Mouse (Mus musculus) intestine, embryonic 16.5 days (tissue): ENCODE data around the gene Emsy. TPM values are rescaled to one million over a fixed set of nuclear protein-coding genes. Genes with fewer than 3 reads are reported as not detected.

Experiments
- ATAC-seq: fragments of 200-750 bp; cut with Nextera tagmentation; 2 replicates; pipeline ENCODE4 v1.8.0; 2017; ENCODE audit warnings: moderate TSS enrichment, moderate library complexity
- H3K27ac ChIP-seq: fragments of 300-500 bp; sonication (generic); 2 replicates; pipeline ENCODE4 v1.5.1; 2014; ENCODE audit warnings: mild to moderate bottlenecking, low read length
- H3K27me3 ChIP-seq: fragments of 300-500 bp; sonication (generic); replicated peaks from 2 replicates; pipeline ENCODE4 v1.6.1; 2014; ENCODE audit warnings: low read length, control low read depth, mixed read lengths; ENCODE audit not compliant: control insufficient read depth, insufficient read depth
- H3K36me3 ChIP-seq: fragments of 300-500 bp; sonication (generic); 2 replicates; pipeline ENCODE4 v1.6.1; 2014; ENCODE audit warnings: low read length, control low read depth; ENCODE audit not compliant: control insufficient read depth, insufficient read depth
- H3K4me1 ChIP-seq: fragments of 300-500 bp; sonication (generic); 2 replicates; pipeline ENCODE4 v1.6.1; 2014; ENCODE audit warnings: low read length, control low read depth, mixed read lengths; ENCODE audit not compliant: control insufficient read depth, insufficient read depth
- H3K4me2 ChIP-seq: fragments of 300-500 bp; sonication (generic); 2 replicates; pipeline ENCODE4 v1.6.1; 2014; ENCODE audit warnings: low read depth, low read length, control low read depth
- H3K4me3 ChIP-seq: fragments of 300-500 bp; sonication (generic); 2 replicates; pipeline ENCODE4 v1.5.1; 2014; ENCODE audit warnings: mild to moderate bottlenecking, low read length
- H3K9ac ChIP-seq: fragments of 300-500 bp; sonication (generic); 2 replicates; pipeline ENCODE4 v1.6.1; 2014; ENCODE audit warnings: low read depth, low read length
- H3K9me3 ChIP-seq: fragments of 300-500 bp; sonication (generic); 2 replicates; pipeline ENCODE4 v1.6.1; 2016; ENCODE audit warnings: low read length, control low read depth; ENCODE audit not compliant: control insufficient read depth
- WGBS: fragments of 180-500 bp; shearing (Covaris S2); extraction: QIAGEN DNeasy Blood & Tissue Kit; methylation state at CpG from one replicate; pipeline ENCODE4 v1.1.7; 2014; 5-methylcytosine and 5-hydroxymethylcytosine counted together
- polyA plus RNA-seq: library from polyadenylated mRNA; unstranded; fragments of >200 nt; fragmentation: Nextera tagmentation; extraction: Ambion mirVana; gene quantifications from 2 replicates; pipeline ENCODE4 v1.2.1, GENCODE M21; 2015

The Emsy gene
- polyA plus RNA-seq, 1 experiment from 2014 or later = 16.3 TPM

- no peak overlapping the region for H3K27ac ChIP-seq
- no peaks in the 10 kb centered on the region for H3K27me3 ChIP-seq
- H3K9me3 ChIP-seq = no peaks in the 10 kb centered on the region
- H3K9ac ChIP-seq = no peak overlapping the region
- ATAC-seq = no peak
- H3K4me3 ChIP-seq = no peak overlapping the region
- WGBS = 83% methylated on average over 3 of the region's 3 CpGs
- peaks cover 14% of the 10 kb centered on the region for H3K4me1 ChIP-seq
- H3K36me3 ChIP-seq = no peaks in the 10 kb centered on the region
- no peak overlapping the region for H3K4me2 ChIP-seq
Observed at GRCm38 (mm10) chr7:98542267-98542666, 114.3 kb downstream of the Emsy start.

GRCm38 (mm10) chr7:98541564-98541963 lies 115.0 kb downstream of the Emsy start:
- H3K4me1 ChIP-seq = peaks cover 15% of the 10 kb centered on the region
- peak; percentile 78 for ATAC-seq
- no peak overlapping the region for H3K4me2 ChIP-seq

GRCm38 (mm10) chr7:98540879-98541278 lies 115.7 kb downstream of the Emsy start:
- Histone ChIP-seq H3K27me3 (no peaks in the 10 kb centered on the region), H3K4me2 (no peak overlapping the region), H3K4me3 (no peak overlapping the region), H3K4me1 (peaks cover 15% of the 10 kb centered on the region), H3K9me3 (no peaks in the 10 kb centered on the region), H3K9ac (no peak overlapping the region), H3K27ac (no peak overlapping the region), H3K36me3 (no peaks in the 10 kb centered on the region)
- ATAC-seq = no peak
- WGBS = 74% methylated on average over 2 of the region's 2 CpGs

More at GRCm38 (mm10) chr7:98541564-98541963, 115.0 kb downstream of the Emsy start:
- no peaks in the 10 kb centered on the region for H3K27me3 ChIP-seq
- no peak overlapping the region for H3K9ac ChIP-seq
- H3K4me3 ChIP-seq = no peak overlapping the region
- 68% methylated on average over 5 of the region's 5 CpGs for WGBS
- H3K27ac ChIP-seq = no peak overlapping the region
- H3K36me3 ChIP-seq = no peaks in the 10 kb centered on the region
- H3K9me3 ChIP-seq = no peaks in the 10 kb centered on the region

GRCm38 (mm10) chr7:98537967-98538573 lies 118.5 kb downstream of the Emsy start:
- no peaks in the 10 kb centered on the region; the same call in 1 of the 2 replicates for H3K27me3 ChIP-seq
- H3K4me1 ChIP-seq = peaks cover 10% of the 10 kb centered on the region
- peak overlapping the region; percentile 71 for H3K27ac ChIP-seq
- no peaks in the 10 kb centered on the region for H3K9me3 ChIP-seq
- 53% methylated on average over 8 of the region's 8 CpGs for WGBS
- H3K4me2 ChIP-seq = no peak overlapping the region
- no peaks in the 10 kb centered on the region for H3K36me3 ChIP-seq
- ATAC-seq = no peak
- no peak overlapping the region for H3K9ac ChIP-seq
- no peak overlapping the region for H3K4me3 ChIP-seq

- Histone ChIP-seq H3K9me3 (no peaks in the 10 kb centered on the region), H3K4me3 (no peak overlapping the region), H3K9ac (no peak overlapping the region), H3K4me1 (peaks cover 10% of the 10 kb centered on the region), H3K27ac (peak overlapping the region; percentile 71), H3K4me2 (no peak overlapping the region), H3K36me3 (no peaks in the 10 kb centered on the region), H3K27me3 (peaks cover 2% of the 10 kb centered on the region; the same call in 1 of the 2 replicates)
- ATAC-seq = peak; percentile 41; the same call in 1 of the 2 replicates
- 33% methylated on average over 10 of the region's 10 CpGs for WGBS
Observed at GRCm38 (mm10) chr7:98537210-98537966, 119.2 kb downstream of the Emsy start.

Other genes with a start within 250 kb of the Emsy start
- 2.2 and 3.7 TPM in 2 replicates for gene Gucy2d, start 216.4 kb downstream of the Emsy start, polyA plus RNA-seq
- gene Lrrc32, start 167.5 kb downstream of the Emsy start, polyA plus RNA-seq = 11.3 and 13.7 TPM in 2 replicates
- gene Thap12, start 46.3 kb upstream of the Emsy start, polyA plus RNA-seq = 28.6 and 28.8 TPM in 2 replicates
- gene Wnt11, start 178.3 kb upstream of the Emsy start, polyA plus RNA-seq = 1.8 and 2.0 TPM in 2 replicates